Mouse (Mus musculus) G1E (cell line): ENCODE data around the gene Vil1. TPM values are rescaled to one million over a fixed set of nuclear protein-coding genes. Genes with fewer than 3 reads are reported as not detected.
A peak's percentile ranks its signal among the peaks of the same experiment; 100 is the strongest.

Source experiments
- ATAC-seq: 2 replicates; pipeline ENCODE4 v1.8.0; 2016; ENCODE audit warnings: mild to moderate bottlenecking; ENCODE audit not compliant: insufficient number of reproducible peaks, poor library complexity, low FRiP score, severe bottlenecking; ENCODE audit errors: extremely low read depth
- DNase-seq: peaks from one replicate; pipeline ENCODE4 v3.0.0; 2012; ENCODE audit warnings: low spot score
- H3K27me3 ChIP-seq: 2 replicates; pipeline ENCODE4 v1.6.1; 2012; ENCODE audit warnings: mild to moderate bottlenecking, low read length, inconsistent platforms; ENCODE audit not compliant: insufficient read depth
- H3K36me3 ChIP-seq: replicated peaks from 2 replicates; pipeline ENCODE3; 2012; ENCODE audit warnings: mild to moderate bottlenecking, inconsistent platforms
- H3K4me1 ChIP-seq: 2 replicates; pipeline ENCODE4 v1.6.1; 2012; ENCODE audit warnings: low read depth, low read length, inconsistent platforms, mixed read lengths; ENCODE audit not compliant: insufficient read depth
- H3K4me3 ChIP-seq: 2 replicates; pipeline ENCODE4 v1.5.1; 2012; ENCODE audit warnings: low read depth, mild to moderate bottlenecking, inconsistent platforms, low read length, moderate library complexity, mixed read lengths
- H3K9me3 ChIP-seq: replicated peaks from 2 replicates; pipeline ENCODE4 v1.6.1; 2012; ENCODE audit warnings: inconsistent platforms
- CTCF ChIP-seq: IDR thresholded peaks from 2 replicates; pipeline ENCODE4 v1.5.1; 2012; ENCODE audit warnings: low read depth, low read length, inconsistent platforms, mixed read lengths
- GATA1 ChIP-seq: IDR thresholded peaks from 2 replicates; pipeline ENCODE4 v1.6.1; 2012; ENCODE audit warnings: borderline replicate concordance, low read length, inconsistent platforms, mixed read lengths
- GATA2 ChIP-seq: IDR thresholded peaks from 2 replicates; pipeline ENCODE4 v1.6.1; 2012; ENCODE audit warnings: low read depth, low read length, inconsistent platforms, borderline replicate concordance
- POLR2AphosphoS5 ChIP-seq: IDR thresholded peaks from 2 replicates; pipeline ENCODE4 v1.6.1; 2012; ENCODE audit warnings: low read depth, low read length, inconsistent platforms; ENCODE audit not compliant: insufficient replicate concordance
- TAL1 ChIP-seq: conservative IDR thresholded peaks from 2 replicates; pipeline ENCODE4 v1.6.1; 2012; ENCODE audit warnings: low read depth, low read length, inconsistent platforms, mixed read lengths
- polyA plus RNA-seq: library from polyadenylated mRNA; stranded (reverse); fragments of >175 nt; gene quantifications from 2 replicates; pipeline ENCODE4 v1.2.3, GENCODE M21; 2012
- total RNA-seq, 2 experiments: library from RNA; stranded (forward) in 1 of 2; stranded (reverse) in 1 of 2; fragments of 200-1000 nt in 1 of 2; fragments of >200 nt in 1 of 2; fragmentation: Nextera tagmentation in 1 of 2; gene quantifications; 2 replicates each; pipeline ENCODE4 v1.2.3; 2014 to 2017

The Vil1 gene
- total and polyA plus RNA-seq, 3 experiments: 0.35 to 1.1 (median 0.68) TPM

DNA sequence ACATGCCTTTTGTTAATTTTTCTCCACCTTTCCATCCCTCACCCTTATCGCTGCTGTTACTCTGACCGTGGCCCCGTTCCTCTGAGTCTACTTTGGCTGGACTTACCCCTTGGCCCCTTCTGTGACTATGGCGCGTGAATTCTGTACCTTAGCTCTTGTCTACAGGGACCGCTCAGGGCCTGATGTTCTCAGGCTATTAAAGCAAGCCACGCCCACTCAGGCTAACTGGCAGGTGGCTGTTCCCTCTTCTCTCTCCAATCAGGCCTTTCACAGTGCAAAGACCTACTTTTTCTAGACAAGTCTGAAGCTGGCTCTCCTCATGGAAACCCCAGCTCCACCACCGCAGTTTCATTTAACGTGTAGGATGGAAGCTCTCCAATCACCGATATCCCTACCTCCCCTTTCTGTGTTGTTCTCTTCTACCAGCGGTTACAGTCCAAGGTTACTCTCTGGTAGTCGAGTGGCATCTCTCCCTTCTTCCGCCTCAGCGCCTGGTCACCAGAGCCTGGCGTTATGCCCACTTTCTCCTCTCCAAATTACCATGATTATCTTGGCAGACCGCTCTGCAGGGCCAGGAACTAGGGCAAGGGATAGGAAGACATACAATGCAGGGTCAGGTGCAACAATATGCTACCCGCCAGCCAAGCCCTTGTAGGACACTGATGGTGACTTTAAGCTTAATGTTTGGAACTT is 9.7 kb downstream of the Vil1 start:
- no peaks in the 10 kb centered on the region for H3K9me3 ChIP-seq

DNA sequence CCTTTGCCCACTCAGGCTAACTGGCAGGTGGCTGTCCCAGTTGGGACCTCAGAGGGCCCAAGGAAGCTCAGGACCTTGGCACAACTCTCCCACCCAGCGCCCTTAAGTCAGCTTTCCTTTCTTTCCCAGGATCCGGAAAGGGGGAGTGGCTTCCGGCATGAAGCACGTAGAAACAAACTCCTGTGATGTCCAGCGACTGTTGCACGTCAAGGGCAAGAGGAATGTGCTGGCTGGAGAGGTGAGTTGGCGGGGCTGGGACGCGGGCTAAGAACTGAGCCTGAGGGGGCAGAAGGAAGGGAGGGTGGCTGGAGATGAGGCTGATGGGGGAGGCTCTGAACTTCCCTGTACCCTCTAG is 10.2 kb downstream of the Vil1 start:
- TF ChIP-seq CTCF: no peak
- no peak for TF ChIP-seq GATA2
- no peak for TF ChIP-seq TAL1
- H3K9me3 ChIP-seq: no peaks in the 10 kb centered on the region
- ATAC-seq (no peak), DNase-seq (no peak)
- H3K36me3 ChIP-seq: no peaks in the 10 kb centered on the region
- H3K27me3 ChIP-seq: peaks cover 53% of the 10 kb centered on the region
- peaks cover 27% of the 10 kb centered on the region for H3K4me1 ChIP-seq
- H3K4me3 ChIP-seq: no peak overlapping the region

More for the DNA sequence above, 9.7 kb downstream of the Vil1 start:
- H3K27me3 ChIP-seq: peaks cover 50% of the 10 kb centered on the region
- no peaks in the 10 kb centered on the region for H3K36me3 ChIP-seq
- TF ChIP-seq GATA2: no peak
- no peak overlapping the region for H3K4me3 ChIP-seq
- no peak for ATAC-seq
- no peak for DNase-seq
- H3K4me1 ChIP-seq: peaks cover 33% of the 10 kb centered on the region

DNA sequence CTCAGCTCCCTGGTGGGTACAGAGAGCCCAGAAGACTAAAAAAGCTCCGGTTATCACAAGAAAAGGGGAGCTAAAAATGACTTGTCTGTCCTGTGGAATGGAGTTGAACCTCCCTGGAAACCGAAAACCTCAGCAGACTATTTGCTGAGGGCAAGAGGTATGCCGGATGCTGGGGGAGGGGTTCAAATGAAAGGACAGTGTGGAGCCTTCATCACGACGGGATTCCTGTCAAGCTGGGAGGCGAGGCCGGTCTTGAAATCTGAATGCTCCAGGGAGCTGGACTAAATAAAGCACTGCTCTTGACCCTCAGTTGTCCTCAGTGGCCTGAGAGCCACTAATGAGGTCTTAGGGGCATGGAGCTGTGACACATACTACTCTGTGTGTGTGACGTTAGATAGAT is 14.0 kb downstream of the Vil1 start:
- no peaks in the 10 kb centered on the region for H3K36me3 ChIP-seq
- no peak for DNase-seq
- TF ChIP-seq CTCF (no peak), GATA1 (no peak), POLR2AphosphoS5 (no peak), TAL1 (no peak), GATA2 (no peak)
- H3K4me1 ChIP-seq: peaks cover 19% of the 10 kb centered on the region
- no peak for ATAC-seq
- peaks cover 78% of the 10 kb centered on the region for H3K27me3 ChIP-seq
- H3K4me3 ChIP-seq: no peak overlapping the region
- H3K9me3 ChIP-seq: no peaks in the 10 kb centered on the region

DNA sequence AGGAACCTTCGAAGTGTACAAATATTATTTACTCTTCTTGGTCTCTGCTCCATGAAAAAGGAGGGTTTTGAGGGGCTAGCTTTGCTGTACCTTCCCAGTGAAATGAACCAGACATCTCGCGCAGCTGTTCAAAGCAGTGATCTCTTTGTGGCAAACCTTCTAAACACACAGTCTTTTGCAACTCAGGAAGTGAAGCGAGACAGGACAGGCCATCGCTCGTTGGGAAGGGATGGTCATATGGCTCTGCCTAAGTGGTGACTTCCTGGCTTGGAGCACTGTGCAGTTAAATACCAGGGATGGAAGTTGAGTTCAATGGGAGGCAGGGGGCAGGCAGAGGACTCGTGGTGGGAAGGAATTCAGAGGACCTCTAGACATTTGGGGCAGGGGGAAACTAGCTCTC is 16.7 kb downstream of the Vil1 start:
- Histone ChIP-seq H3K36me3 (no peaks in the 10 kb centered on the region), H3K27me3 (peaks cover 66% of the 10 kb centered on the region), H3K4me3 (no peak overlapping the region), H3K4me1 (peaks cover 16% of the 10 kb centered on the region), H3K9me3 (no peaks in the 10 kb centered on the region)
- DNase-seq (no peak), ATAC-seq (no peak)
- TF ChIP-seq TAL1: no peak
- TF ChIP-seq GATA1: no peak
- no peak for TF ChIP-seq POLR2AphosphoS5
- TF ChIP-seq GATA2: no peak
- TF ChIP-seq CTCF: no peak

DNA sequence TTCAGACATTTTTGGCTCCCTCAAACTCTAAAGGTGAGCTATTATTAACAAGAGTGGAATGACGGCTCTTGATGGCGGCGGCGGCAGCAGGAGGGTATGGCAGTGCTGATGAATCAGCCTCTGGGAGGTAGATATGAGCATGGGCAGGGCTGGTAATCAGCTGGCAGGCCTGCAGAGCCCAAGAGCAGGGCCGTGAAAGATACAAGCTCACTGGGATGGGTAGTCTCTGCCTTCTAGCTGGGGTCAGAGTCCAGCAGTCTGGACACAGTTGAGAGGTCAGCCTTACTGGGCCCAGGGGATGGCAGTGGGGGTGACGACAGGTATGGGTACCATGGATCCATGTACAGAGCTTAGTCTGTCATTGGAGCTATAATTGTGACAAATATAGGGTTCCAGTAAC is 24.0 kb downstream of the Vil1 start:
- H3K4me3 ChIP-seq: no peak overlapping the region
- H3K36me3 ChIP-seq: peaks cover 49% of the 10 kb centered on the region
- no peak for DNase-seq
- H3K4me1 ChIP-seq: peaks cover 29% of the 10 kb centered on the region
- peaks cover 8% of the 10 kb centered on the region; the same call in 1 of the 2 replicates for H3K27me3 ChIP-seq
- no peak for TF ChIP-seq POLR2AphosphoS5
- TF ChIP-seq GATA2: no peak
- no peak for TF ChIP-seq TAL1
- TF ChIP-seq CTCF: no peak
- no peak for TF ChIP-seq GATA1
- no peak for ATAC-seq
- H3K9me3 ChIP-seq: no peaks in the 10 kb centered on the region

DNA sequence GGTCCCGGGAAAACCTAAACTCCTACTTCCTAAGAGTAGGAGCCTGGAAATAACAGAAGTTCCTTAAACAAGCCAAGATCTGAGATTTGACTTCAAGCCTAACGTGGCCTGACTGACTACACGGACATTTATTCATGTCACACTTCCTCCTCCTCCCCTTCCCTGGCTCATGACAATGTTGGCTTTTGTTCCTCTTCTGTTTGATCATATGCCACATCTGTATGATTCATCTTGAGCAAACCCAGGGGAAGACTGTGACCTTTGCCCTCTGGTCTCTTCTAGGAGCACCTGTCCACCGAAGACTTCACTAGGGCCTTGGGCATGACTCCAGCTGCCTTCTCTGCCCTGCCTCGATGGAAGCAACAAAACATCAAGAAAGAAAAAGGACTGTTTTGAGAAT is 25.4 kb downstream of the Vil1 start:
- H3K36me3 ChIP-seq: peaks cover 63% of the 10 kb centered on the region
- H3K4me3 ChIP-seq: no peak overlapping the region
- no peaks in the 10 kb centered on the region for H3K9me3 ChIP-seq
- peaks cover 42% of the 10 kb centered on the region for H3K4me1 ChIP-seq
- TF ChIP-seq GATA2 (no peak), GATA1 (no peak), POLR2AphosphoS5 (no peak), CTCF (no peak), TAL1 (no peak)
- no peak for ATAC-seq
- no peak for DNase-seq
- H3K27me3 ChIP-seq: peaks cover 2% of the 10 kb centered on the region; the same call in 1 of the 2 replicates

DNA sequence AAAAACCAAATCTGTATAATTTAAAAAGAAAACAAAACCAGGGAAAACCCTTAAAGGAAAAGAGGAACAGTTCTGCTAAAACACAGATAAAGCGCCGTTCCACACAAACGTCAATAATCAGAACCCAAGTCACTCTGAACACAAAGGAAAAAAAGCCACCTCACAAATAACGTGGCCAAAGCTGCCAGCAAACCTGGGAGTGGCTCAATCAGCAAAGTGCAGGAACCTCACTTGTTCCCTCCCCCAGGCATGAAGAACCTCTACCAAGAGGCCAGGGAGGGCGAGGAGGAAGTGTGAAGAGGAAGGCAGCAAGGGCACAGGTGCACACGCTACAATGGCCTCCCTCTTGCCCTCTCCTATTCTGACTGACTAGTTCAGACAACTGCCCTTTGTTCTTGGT is 26.4 kb downstream of the Vil1 start:
- peaks cover 70% of the 10 kb centered on the region for H3K36me3 ChIP-seq
- H3K4me3 ChIP-seq: peak overlapping the region; percentile 20; the same call in 1 of the 2 replicates
- H3K9me3 ChIP-seq: no peaks in the 10 kb centered on the region
- TF ChIP-seq GATA1 (no peak), POLR2AphosphoS5 (no peak), CTCF (no peak), TAL1 (no peak), GATA2 (no peak)
- DNase-seq (peak; percentile 49), ATAC-seq (peak; percentile 50; the same call in 1 of the 2 replicates)
- peaks cover 45% of the 10 kb centered on the region for H3K4me1 ChIP-seq
- H3K27me3 ChIP-seq: no peaks in the 10 kb centered on the region
